Mouse (Mus musculus) myocyte (in vitro differentiated cells): ENCODE results near the gene Farp2. TPM values are rescaled to one million over a fixed set of nuclear protein-coding genes. Genes with fewer than 3 reads are reported as not detected.

Source experiments
- H3K27me3 ChIP-seq: one replicate; pipeline ENCODE4 v1.6.1; 2011; ENCODE audit not compliant: control insufficient read depth, insufficient read depth, insufficient read length
- H3K36me3 ChIP-seq: one replicate; pipeline ENCODE4 v1.6.1; 2011; ENCODE audit not compliant: control insufficient read depth, insufficient read depth
- H3K4me2 ChIP-seq: one replicate; pipeline ENCODE4 v1.6.1; 2011; ENCODE audit warnings: low read depth, control low read depth
- H3K4me3 ChIP-seq: one replicate; pipeline ENCODE4 v1.5.1; 2011; ENCODE audit warnings: mild to moderate bottlenecking, control low read depth, moderate library complexity
- H3K79me2 ChIP-seq: one replicate; pipeline ENCODE4 v1.6.1; 2011; ENCODE audit not compliant: control insufficient read depth, insufficient read depth
- H3ac ChIP-seq: one replicate; pipeline ENCODE4 v1.6.1; 2011; ENCODE audit not compliant: control insufficient read depth, insufficient read length
- CEBPB ChIP-seq: IDR thresholded peaks from 2 replicates; pipeline ENCODE4 v1.6.1; 2011; ENCODE audit warnings: mild to moderate bottlenecking, moderate library complexity; ENCODE audit not compliant: poor library complexity, insufficient read depth, severe bottlenecking
- E2F4 ChIP-seq: IDR thresholded peaks from one replicate; pipeline ENCODE4 v1.6.1; 2011; ENCODE audit warnings: mild to moderate bottlenecking, control low read depth, moderate library complexity; ENCODE audit not compliant: insufficient read depth
- MAX ChIP-seq: IDR thresholded peaks from one replicate; pipeline ENCODE4 v1.6.1; 2011; ENCODE audit warnings: low read depth, mild to moderate bottlenecking, control low read depth
- MYOD1 ChIP-seq, 3 experiments: IDR thresholded peaks; one replicate each; pipeline ENCODE4 v1.6.1; 2011; ENCODE audit warnings: control low read depth in 2 of 3, low read depth in 2 of 3, mild to moderate bottlenecking in 2 of 3, moderate library complexity in 1 of 3; ENCODE audit not compliant: insufficient read length in 2 of 3, control insufficient read depth in 1 of 3
- MYOG ChIP-seq, 3 experiments: IDR thresholded peaks; one replicate each; pipeline ENCODE4 v1.6.1; 2011; ENCODE audit warnings: control low read depth in 2 of 3, low read depth in 2 of 3, mild to moderate bottlenecking in 2 of 3; ENCODE audit not compliant: insufficient read length in 2 of 3, control insufficient read depth in 1 of 3, insufficient read depth in 1 of 3
- POLR2A ChIP-seq: IDR thresholded peaks from one replicate; pipeline ENCODE4 v1.6.1; 2011; ENCODE audit warnings: low read depth, mild to moderate bottlenecking, control low read depth, moderate library complexity; ENCODE audit not compliant: insufficient read length
- POLR2AphosphoS2 ChIP-seq: IDR thresholded peaks from one replicate; pipeline ENCODE4 v1.6.1; 2011; ENCODE audit warnings: low read depth, control low read depth; ENCODE audit not compliant: insufficient read length
- REST ChIP-seq: IDR thresholded peaks from one replicate; pipeline ENCODE4 v1.6.1; 2011; ENCODE audit warnings: mild to moderate bottlenecking, control low read depth, moderate library complexity; ENCODE audit not compliant: insufficient read depth, insufficient read length
- SRF ChIP-seq: IDR thresholded peaks from one replicate; pipeline ENCODE4 v1.6.1; 2011; ENCODE audit warnings: low read depth; ENCODE audit not compliant: control insufficient read depth, insufficient read length
- TCF12 ChIP-seq: IDR thresholded peaks from one replicate; pipeline ENCODE4 v1.6.1; 2011; ENCODE audit warnings: mild to moderate bottlenecking, control low read depth; ENCODE audit not compliant: poor library complexity, insufficient read depth, severe bottlenecking
- TCF3 ChIP-seq: IDR thresholded peaks from one replicate; pipeline ENCODE4 v1.6.1; 2011; ENCODE audit warnings: low read depth, control low read depth; ENCODE audit not compliant: insufficient read length
- USF1 ChIP-seq: IDR thresholded peaks from one replicate; pipeline ENCODE4 v1.6.1; 2011; ENCODE audit warnings: low read depth, mild to moderate bottlenecking, control low read depth, moderate library complexity
- polyA plus RNA-seq: library from polyadenylated mRNA; unstranded; fragments of >200 nt; fragmentation: generic; extraction: Trizol; gene quantifications from one replicate; pipeline ENCODE4 v1.2.1, GENCODE M21; 2012; ENCODE audit warnings: missing spikeins

Farp2 gene
- polyA plus RNA-seq, 1 experiment: 3.1 TPM

GRCm38 (mm10) chr1:93563224-93563623 is 51.3 kb downstream of the Farp2 start:
- no peaks in the 10 kb centered on the region for H3K79me2 ChIP-seq
- H3K27me3 ChIP-seq: no peaks in the 10 kb centered on the region
- no peak overlapping the region for H3K4me3 ChIP-seq
- no peak overlapping the region for H3ac ChIP-seq
- H3K4me2 ChIP-seq: no peak overlapping the region
- H3K36me3 ChIP-seq: no peaks in the 10 kb centered on the region
- TF ChIP-seq POLR2A (no peak), TCF12 (no peak), MYOG (IDR thresholded peaks at IDR 0.05; ENCODE audit: control insufficient read depth in 1 of 3, insufficient read depth in 1 of 3, insufficient read length in 2 of 3, low read depth in 2 of 3) (no peak), USF1 (no peak), POLR2AphosphoS2 (no peak), TCF3 (no peak), CEBPB (no peak)

- Histone ChIP-seq H3K36me3 (no peaks in the 10 kb centered on the region), H3ac (no peak overlapping the region), H3K4me2 (no peak overlapping the region), H3K79me2 (no peaks in the 10 kb centered on the region), H3K27me3 (no peaks in the 10 kb centered on the region), H3K4me3 (no peak overlapping the region)
- TF ChIP-seq MAX: no peak
- TF ChIP-seq TCF3: no peak
- TF ChIP-seq USF1: no peak
- TF ChIP-seq REST: no peak
- no peak for TF ChIP-seq CEBPB
- no peak for TF ChIP-seq MYOG (IDR thresholded peaks at IDR 0.05; ENCODE audit: control insufficient read depth in 1 of 3, insufficient read depth in 1 of 3, insufficient read length in 2 of 3, low read depth in 2 of 3)
- no peak for TF ChIP-seq SRF
- TF ChIP-seq POLR2AphosphoS2: no peak
- TF ChIP-seq POLR2A: no peak
- TF ChIP-seq MYOD1 (IDR thresholded peaks at IDR 0.05; ENCODE audit: control insufficient read depth in 1 of 3, insufficient read length in 2 of 3, low read depth in 2 of 3): no peak
- TF ChIP-seq TCF12: no peak
- no peak for TF ChIP-seq E2F4
Measured at GRCm38 (mm10) chr1:93563649-93564048, 51.8 kb downstream of the Farp2 start.

- H3K27me3 ChIP-seq: no peaks in the 10 kb centered on the region
- no peaks in the 10 kb centered on the region for H3K36me3 ChIP-seq
- no peak overlapping the region for H3ac ChIP-seq
- no peaks in the 10 kb centered on the region for H3K79me2 ChIP-seq
- no peak overlapping the region for H3K4me2 ChIP-seq
- TF ChIP-seq MYOD1 (IDR thresholded peaks at IDR 0.05; ENCODE audit: control insufficient read depth in 1 of 3, insufficient read length in 2 of 3, low read depth in 2 of 3) (no peak), TCF12 (no peak), CEBPB (no peak), E2F4 (no peak), REST (no peak)
- no peak overlapping the region for H3K4me3 ChIP-seq
Measured at GRCm38 (mm10) chr1:93564781-93565180, 52.9 kb downstream of the Farp2 start.

GRCm38 (mm10) chr1:93567013-93567412 is 55.1 kb downstream of the Farp2 start:
- Histone ChIP-seq H3K36me3 (peaks cover 5% of the 10 kb centered on the region), H3K27me3 (no peaks in the 10 kb centered on the region)

GRCm38 (mm10) chr1:93567717-93568497 is 56.0 kb downstream of the Farp2 start:
- peaks cover 5% of the 10 kb centered on the region for H3K36me3 ChIP-seq
- no peak overlapping the region for H3K4me2 ChIP-seq
- H3K27me3 ChIP-seq: no peaks in the 10 kb centered on the region
- no peaks in the 10 kb centered on the region for H3K79me2 ChIP-seq
- H3K4me3 ChIP-seq: no peak overlapping the region
- no peak overlapping the region for H3ac ChIP-seq
- TF ChIP-seq USF1 (no peak), MYOD1 (IDR thresholded peaks at IDR 0.05; ENCODE audit: control insufficient read depth in 1 of 3, insufficient read length in 2 of 3, low read depth in 2 of 3) (no peak), TCF3 (no peak), TCF12 (no peak), MYOG (IDR thresholded peaks at IDR 0.05; ENCODE audit: control insufficient read depth in 1 of 3, insufficient read depth in 1 of 3, insufficient read length in 2 of 3, low read depth in 2 of 3) (no peak)

More at GRCm38 (mm10) chr1:93567013-93567412, 55.1 kb downstream of the Farp2 start:
- Histone ChIP-seq H3K4me2 (no peak overlapping the region), H3K79me2 (no peaks in the 10 kb centered on the region), H3ac (no peak overlapping the region), H3K4me3 (no peak overlapping the region)
- TF ChIP-seq MYOD1 (IDR thresholded peaks at IDR 0.05; ENCODE audit: control insufficient read depth in 1 of 3, insufficient read length in 2 of 3, low read depth in 2 of 3) (no peak), E2F4 (no peak), TCF3 (no peak), MYOG (IDR thresholded peaks at IDR 0.05; ENCODE audit: control insufficient read depth in 1 of 3, insufficient read depth in 1 of 3, insufficient read length in 2 of 3, low read depth in 2 of 3) (no peak), SRF (no peak), MAX (no peak), TCF12 (no peak)
